Mouse (Mus musculus) limb, embryonic 12.5 days (tissue): ENCODE measurements at regions not wholly inside any gene's neighbourhood (a gene's known extent, or its start where the extent isn't known, plus 50 kb on each side); places are given as distances from the start of the nearest gene placed in this dataset.

Experiments used
- ATAC-seq: fragments of 200-750 bp; cut with Nextera tagmentation; 2 replicates; pipeline ENCODE4 v1.8.0; 2017; ENCODE audit warnings: low read depth, moderate TSS enrichment; ENCODE audit not compliant: insufficient number of reproducible peaks, insufficient read depth, low FRiP score, low TSS enrichment
- H3K27ac ChIP-seq: fragments of 300-500 bp; sonication (generic); 2 replicates; pipeline ENCODE4 v1.5.1; 2016; ENCODE audit warnings: mild to moderate bottlenecking, moderate library complexity
- H3K27me3 ChIP-seq: fragments of 300-500 bp; sonication (generic); 2 replicates; pipeline ENCODE4 v1.6.1; 2016; ENCODE audit warnings: mild to moderate bottlenecking, moderate library complexity
- H3K36me3 ChIP-seq: fragments of 300-500 bp; sonication (generic); 2 replicates; pipeline ENCODE4 v1.6.1; 2016; ENCODE audit warnings: mild to moderate bottlenecking, moderate library complexity
- H3K4me1 ChIP-seq: fragments of 300-500 bp; sonication (generic); replicated peaks from 2 replicates; pipeline ENCODE4 v1.6.1; 2016
- H3K4me2 ChIP-seq: fragments of 300-500 bp; sonication (generic); 2 replicates; pipeline ENCODE4 v1.6.1; 2016; ENCODE audit warnings: mild to moderate bottlenecking, moderate library complexity
- H3K4me3 ChIP-seq: fragments of 300-500 bp; sonication (generic); replicated peaks from 2 replicates; pipeline ENCODE4 v1.5.1; 2016; ENCODE audit warnings: mild to moderate bottlenecking
- H3K9ac ChIP-seq: fragments of 300-500 bp; sonication (generic); replicated peaks from 2 replicates; pipeline ENCODE4 v1.6.1; 2016; ENCODE audit warnings: mild to moderate bottlenecking, moderate library complexity
- H3K9me3 ChIP-seq: fragments of 300-500 bp; sonication (generic); 2 replicates; pipeline ENCODE4 v1.6.1; 2016; ENCODE audit warnings: mild to moderate bottlenecking, moderate library complexity
- WGBS: fragments of 180-500 bp; shearing (Covaris S2); methylation state at CpG from one replicate; pipeline ENCODE4 v1.1.7; 2016; 5-methylcytosine and 5-hydroxymethylcytosine counted together

DNA sequence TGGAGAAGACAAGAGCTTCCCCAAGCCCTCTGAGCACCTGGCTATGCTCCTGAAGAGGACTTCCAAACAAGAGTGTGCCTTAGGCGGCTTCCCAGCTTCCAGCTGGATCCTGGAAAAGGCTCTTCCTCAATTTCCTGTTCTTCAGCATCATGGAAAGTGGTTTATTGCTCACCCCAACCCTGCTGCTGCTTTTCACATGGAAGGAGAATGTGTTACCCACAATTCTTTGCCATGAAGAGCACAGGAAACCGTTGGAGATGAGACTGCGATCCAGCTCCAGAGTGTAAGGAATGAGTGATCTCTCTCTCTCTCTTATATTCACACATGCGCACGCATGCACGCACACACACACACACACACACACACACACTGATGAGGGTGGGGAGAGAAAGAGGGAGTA, 150.6 kb upstream of the Gm5148 start:
- H3K4me2 ChIP-seq = no peak overlapping the region
- no peaks in the 10 kb centered on the region for H3K36me3 ChIP-seq
- peak overlapping the region; percentile 81 for H3K27ac ChIP-seq
- no peaks in the 10 kb centered on the region for H3K9me3 ChIP-seq
- H3K27me3 ChIP-seq = no peaks in the 10 kb centered on the region
- peaks cover 27% of the 10 kb centered on the region; the same call in 1 of the 2 replicates for H3K4me1 ChIP-seq
- 81% methylated on average over 6 of the region's 6 CpGs for WGBS
- H3K9ac ChIP-seq = no peak overlapping the region
- H3K4me3 ChIP-seq = no peak overlapping the region
- no peak for ATAC-seq

DNA sequence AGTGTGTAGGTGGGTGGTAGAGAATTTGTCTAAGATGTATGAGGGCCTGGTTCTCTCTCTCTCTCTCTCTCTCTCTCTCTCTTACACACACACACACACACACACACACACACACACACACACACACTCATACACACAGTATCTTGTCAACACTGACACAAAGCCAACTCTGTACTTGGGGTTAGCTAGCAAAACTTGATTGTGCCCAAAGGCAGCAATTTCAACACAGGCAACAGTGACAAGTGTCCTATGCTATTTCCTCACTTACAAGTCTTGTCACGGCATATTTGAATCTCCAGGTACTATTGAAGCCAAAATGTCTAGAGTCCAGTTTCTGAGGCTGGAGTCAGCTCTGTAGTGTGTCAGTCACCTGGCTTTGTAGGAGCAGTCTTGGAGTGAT, 150.1 kb upstream of the Gm5148 start:
- Histone ChIP-seq H3K27me3 (no peaks in the 10 kb centered on the region), H3K4me1 (peaks cover 27% of the 10 kb centered on the region; the same call in 1 of the 2 replicates), H3K4me2 (no peak overlapping the region), H3K9ac (no peak overlapping the region), H3K36me3 (no peaks in the 10 kb centered on the region), H3K4me3 (no peak overlapping the region), H3K9me3 (no peaks in the 10 kb centered on the region), H3K27ac (peak overlapping the region; percentile 81)
- no peak for ATAC-seq
- WGBS = 71% methylated on average over 1 of the region's 1 CpGs

DNA sequence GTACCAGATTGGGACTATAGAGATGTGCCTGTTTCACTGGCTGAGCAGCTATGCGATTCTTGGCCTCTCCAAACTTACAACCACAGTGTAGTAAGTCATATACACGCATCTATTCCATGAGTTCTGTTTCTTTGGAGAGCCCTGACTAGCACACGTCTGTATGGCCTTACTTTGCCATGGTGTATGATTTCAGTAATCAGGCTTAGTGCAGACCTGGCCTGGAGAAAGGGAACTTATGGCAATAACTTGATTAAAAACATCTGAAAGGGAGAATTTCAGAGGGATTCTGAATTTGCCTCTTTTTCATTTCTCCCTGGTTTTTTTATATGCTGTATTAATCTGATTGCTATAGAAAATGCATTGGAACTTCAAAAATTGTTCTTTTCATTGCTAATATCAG, 148.0 kb upstream of the Gm5148 start:
- no peaks in the 10 kb centered on the region for H3K9me3 ChIP-seq
- ATAC-seq = no peak
- H3K27me3 ChIP-seq = no peaks in the 10 kb centered on the region
- 64% methylated on average over 3 of the region's 3 CpGs for whole genome bisulfite sequencing
- H3K36me3 ChIP-seq = no peaks in the 10 kb centered on the region
- 0 out of 2 replicates have a peak overlapping the region, but pooled peaks have one; percentile 41 for H3K27ac ChIP-seq
- H3K4me1 ChIP-seq = peaks cover 30% of the 10 kb centered on the region; the same call in 1 of the 2 replicates
- H3K4me3 ChIP-seq = no peak overlapping the region
- no peak overlapping the region for H3K9ac ChIP-seq
- no peak overlapping the region for H3K4me2 ChIP-seq

DNA sequence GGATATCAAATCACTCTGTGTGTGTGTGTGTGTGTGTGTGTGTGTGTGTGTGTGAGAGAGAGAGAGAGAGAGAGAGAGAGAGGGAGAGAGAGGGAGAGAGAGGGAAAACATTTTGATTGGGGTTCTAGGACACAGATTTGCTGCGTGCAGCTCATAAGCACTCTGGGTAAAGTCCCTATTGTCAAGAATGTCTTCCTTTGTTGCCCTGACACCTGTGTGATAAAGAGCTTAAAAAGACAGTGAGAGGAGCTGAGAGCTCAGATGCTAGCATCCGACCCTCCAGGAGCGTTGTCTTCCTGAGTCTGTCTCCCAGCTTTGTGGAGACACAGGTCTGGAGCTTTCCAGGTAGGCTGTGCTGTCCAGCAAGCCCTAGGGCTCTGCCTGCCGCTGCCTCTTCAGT, 146.8 kb upstream of the Gm5148 start:
- Histone ChIP-seq H3K9ac (no peak overlapping the region), H3K36me3 (no peaks in the 10 kb centered on the region), H3K27ac (no peak overlapping the region), H3K9me3 (no peaks in the 10 kb centered on the region), H3K4me1 (peaks cover 28% of the 10 kb centered on the region; the same call in 1 of the 2 replicates), H3K4me2 (no peak overlapping the region), H3K4me3 (no peak overlapping the region), H3K27me3 (no peaks in the 10 kb centered on the region)
- ATAC-seq = no peak
- WGBS = 85% methylated on average over 4 of the region's 4 CpGs

DNA sequence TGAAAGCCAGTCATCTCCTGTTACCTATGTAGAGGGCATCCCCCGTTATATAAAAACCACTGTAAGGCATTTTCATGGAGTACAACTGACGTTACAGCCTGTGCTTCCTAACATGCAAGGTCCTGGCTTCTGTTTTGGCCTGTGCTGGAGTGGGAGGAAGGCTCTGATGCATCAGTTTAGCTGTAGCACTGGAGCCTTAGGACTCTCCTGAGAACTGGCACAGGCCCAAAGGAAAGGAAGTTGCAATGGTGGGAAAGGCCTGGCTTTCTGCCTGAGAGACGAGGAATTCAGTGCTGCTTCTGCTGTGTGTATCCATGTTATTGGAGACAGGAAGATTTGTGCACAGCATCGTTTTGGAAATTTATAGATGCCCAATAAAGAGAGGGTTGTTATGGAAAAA, 144.2 kb upstream of the Gm5148 start:
- no peak overlapping the region for H3K4me3 ChIP-seq
- ATAC-seq = no peak
- no peaks in the 10 kb centered on the region for H3K9me3 ChIP-seq
- peak overlapping the region; percentile 24; the same call in 1 of the 2 replicates for H3K27ac ChIP-seq
- H3K27me3 ChIP-seq = no peaks in the 10 kb centered on the region
- H3K9ac ChIP-seq = no peak overlapping the region
- H3K4me1 ChIP-seq = 0 out of 2 replicates have a peak, but pooled peaks cover 10% of the 10 kb centered on the region
- WGBS = 57% methylated on average over 4 of the region's 4 CpGs
- no peak overlapping the region for H3K4me2 ChIP-seq
- no peaks in the 10 kb centered on the region for H3K36me3 ChIP-seq

DNA sequence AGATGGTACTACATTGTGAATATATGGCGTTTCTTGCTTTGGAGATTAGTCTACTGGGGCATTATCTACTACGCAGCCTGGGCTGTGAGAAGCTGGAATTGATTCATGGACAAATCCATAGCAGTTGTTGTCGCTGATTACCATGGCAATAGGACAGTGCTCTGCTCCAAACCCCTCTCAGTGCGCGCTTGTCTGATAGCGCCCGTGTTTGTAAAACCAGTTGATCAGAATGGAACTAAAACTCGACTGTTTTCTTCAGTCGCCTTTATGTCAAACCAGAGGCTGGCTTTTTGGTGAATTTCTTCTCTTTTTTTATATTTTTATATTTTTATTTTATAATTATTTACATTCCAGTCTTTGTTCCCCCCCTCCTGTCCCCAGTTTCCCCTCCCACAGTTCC, 138.5 kb upstream of the Gm5148 start:
- H3K27me3 ChIP-seq = no peaks in the 10 kb centered on the region
- H3K4me3 ChIP-seq = no peak overlapping the region
- no peaks in the 10 kb centered on the region for H3K36me3 ChIP-seq
- no peaks in the 10 kb centered on the region for H3K9me3 ChIP-seq
- ATAC-seq = no peak
- no peak overlapping the region for H3K9ac ChIP-seq
- WGBS = 91% methylated on average over 9 of the region's 9 CpGs
- H3K4me2 ChIP-seq = no peak overlapping the region
- H3K4me1 ChIP-seq = peaks cover 12% of the 10 kb centered on the region
- no peak overlapping the region for H3K27ac ChIP-seq

DNA sequence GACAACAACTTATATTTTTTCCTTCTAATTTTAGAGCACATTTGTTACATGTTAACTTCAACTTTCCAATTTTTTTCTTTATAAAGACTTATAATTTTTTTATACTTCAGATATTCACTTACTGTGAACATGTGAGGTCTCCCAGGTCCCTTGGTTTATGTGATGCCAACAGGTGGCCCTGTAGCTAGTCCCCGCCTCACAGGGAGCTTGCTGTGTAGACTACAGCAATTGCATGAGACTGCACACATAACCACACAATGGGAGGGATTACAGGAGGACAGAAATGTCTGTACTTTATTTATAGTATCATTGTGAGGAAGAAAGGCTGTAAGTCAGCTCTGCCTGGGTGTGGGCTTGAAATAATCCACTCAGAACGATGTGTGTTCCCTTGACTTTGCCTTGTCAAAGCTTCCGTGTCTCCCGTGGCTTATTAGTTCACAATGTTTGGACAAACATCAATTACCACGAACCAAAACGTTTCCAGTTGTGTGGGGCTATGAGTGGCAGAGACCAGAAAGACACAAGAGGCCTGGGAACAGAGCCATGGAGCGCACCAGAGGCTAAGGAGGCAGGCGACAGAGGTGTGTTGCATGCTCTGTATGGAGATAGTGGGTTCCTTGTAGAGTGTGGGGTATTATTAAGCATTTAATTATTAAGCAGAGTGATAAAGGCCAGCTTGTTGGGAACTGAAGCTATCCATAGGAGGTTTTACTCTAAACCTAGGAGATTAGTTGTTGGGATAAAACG, 136.6 kb upstream of the Gm5148 start:
- Histone ChIP-seq H3K27ac (no peak overlapping the region), H3K27me3 (no peaks in the 10 kb centered on the region), H3K9ac (no peak overlapping the region), H3K36me3 (no peaks in the 10 kb centered on the region), H3K4me1 (peaks cover 12% of the 10 kb centered on the region), H3K9me3 (no peaks in the 10 kb centered on the region), H3K4me3 (no peak overlapping the region), H3K4me2 (no peak overlapping the region)
- ATAC-seq = no peak
- 71% methylated on average over 9 of the region's 9 CpGs for WGBS

DNA sequence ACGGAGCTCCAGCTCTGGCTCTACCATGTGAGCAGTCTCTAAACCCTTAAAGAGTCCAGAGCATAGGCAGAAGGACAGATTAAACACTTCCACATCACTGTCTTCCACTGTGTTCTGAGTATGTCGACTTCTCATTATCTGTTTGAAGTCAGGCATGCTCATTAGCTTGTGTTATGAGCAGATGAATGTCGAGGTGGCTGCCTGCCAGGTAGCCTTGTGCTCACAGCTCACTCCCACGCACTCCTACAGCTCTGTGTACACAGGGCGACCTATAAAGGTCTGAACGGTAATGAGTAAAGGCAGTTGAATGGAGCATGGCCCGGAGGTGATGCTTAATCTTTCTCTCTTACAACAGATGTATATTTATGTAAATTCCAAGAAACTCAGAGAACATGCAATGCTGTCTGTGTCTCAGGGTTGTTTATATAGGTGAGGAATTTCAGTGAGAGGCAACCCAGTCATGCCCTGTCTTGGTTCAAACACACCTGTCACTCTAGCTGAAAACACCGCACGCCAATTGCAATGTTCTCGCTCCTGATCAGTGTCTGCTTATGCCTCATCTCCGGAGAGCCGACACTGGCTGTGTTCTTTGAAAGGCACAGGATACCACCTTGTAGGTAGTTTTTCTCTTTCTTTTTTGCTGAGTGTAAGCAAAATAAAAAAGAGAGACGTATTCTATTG, 135.9 kb upstream of the Gm5148 start:
- Histone ChIP-seq H3K27me3 (no peaks in the 10 kb centered on the region), H3K9me3 (no peaks in the 10 kb centered on the region), H3K9ac (no peak overlapping the region), H3K4me1 (peaks cover 12% of the 10 kb centered on the region), H3K36me3 (no peaks in the 10 kb centered on the region), H3K4me2 (no peak overlapping the region), H3K27ac (no peak overlapping the region), H3K4me3 (no peak overlapping the region)
- WGBS = 63% methylated on average over 13 of the region's 13 CpGs
- peak; percentile 56; the same call in 1 of the 2 replicates for ATAC-seq

DNA sequence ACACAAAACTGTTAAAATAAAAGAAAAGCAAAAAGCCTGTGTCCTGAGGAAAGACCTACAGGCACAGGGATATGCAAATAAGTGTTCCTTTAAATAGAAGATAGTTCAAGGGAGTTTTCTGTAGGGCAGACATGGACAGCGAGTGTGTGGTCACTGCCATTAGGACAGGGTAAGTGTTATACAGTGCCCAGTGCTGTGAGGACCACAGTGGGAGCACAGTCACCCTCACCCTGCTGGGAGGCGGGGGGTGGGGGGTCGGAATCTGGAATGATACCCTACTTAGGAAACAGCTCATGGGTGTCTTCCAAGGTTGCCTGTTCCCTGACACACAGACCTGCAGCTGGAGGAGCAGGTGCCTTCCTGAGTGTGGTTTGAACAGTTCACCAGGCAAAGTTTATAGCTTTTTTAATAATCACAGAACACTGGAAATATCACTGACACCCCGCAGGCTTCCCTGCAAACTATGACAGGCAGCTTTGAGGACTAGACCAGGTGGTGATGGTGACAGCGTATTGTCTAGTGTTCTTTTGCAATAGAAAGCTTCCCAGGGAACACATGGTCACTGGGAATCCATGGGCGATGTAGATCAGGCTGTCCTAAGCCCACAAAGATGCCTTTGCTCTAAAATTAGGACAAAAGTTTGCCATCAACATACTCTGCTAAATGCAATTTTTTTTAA, 134.5 kb upstream of the Gm5148 start:
- Histone ChIP-seq H3K9ac (no peak overlapping the region), H3K9me3 (no peaks in the 10 kb centered on the region), H3K27ac (no peak overlapping the region), H3K36me3 (no peaks in the 10 kb centered on the region), H3K4me3 (no peak overlapping the region), H3K4me1 (peaks cover 12% of the 10 kb centered on the region), H3K4me2 (no peak overlapping the region), H3K27me3 (no peaks in the 10 kb centered on the region)
- 78% methylated on average over 6 of the region's 6 CpGs for whole genome bisulfite sequencing
- ATAC-seq = no peak

DNA sequence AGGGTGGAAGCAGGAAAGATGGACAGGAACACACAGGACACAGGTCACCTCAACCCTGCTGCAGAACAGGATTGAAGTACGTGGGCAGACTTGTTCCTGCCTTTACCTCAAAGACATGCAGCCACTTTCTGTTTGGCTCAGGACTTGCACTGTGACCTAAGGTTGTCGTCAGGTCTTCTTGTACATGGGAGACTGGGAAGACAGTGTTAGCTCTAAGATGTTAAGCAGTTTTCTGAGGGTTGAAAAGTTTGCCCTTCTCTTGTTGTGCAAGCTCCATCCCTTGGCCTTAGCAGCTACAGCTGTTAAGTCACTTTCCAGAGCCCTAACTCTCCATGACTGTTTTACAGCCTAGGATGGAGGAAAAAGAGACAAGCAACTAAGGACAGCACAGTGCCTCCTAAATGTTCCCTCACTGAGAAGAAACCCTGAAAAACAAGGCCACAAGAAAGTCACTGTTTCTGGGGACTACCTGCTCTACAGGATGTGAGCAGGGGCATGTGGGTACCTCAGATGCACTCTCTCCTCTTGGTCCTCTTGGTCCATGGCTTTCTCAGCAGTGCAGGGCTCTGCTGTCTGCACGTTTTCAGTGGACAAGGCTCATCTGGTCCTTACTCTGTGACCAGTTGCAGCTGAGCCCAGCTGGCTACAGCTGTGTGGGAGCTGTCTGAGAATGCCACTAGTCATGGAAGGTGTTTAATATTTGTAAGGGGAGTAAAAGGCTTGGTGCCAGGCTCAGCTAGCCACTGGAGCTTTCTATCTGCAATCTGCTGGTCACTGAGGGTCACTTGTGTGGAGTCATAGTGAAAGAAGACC, 122.1 kb upstream of the Gm5148 start:
- Histone ChIP-seq H3K4me1 (peaks cover 16% of the 10 kb centered on the region; the same call in 1 of the 2 replicates), H3K27ac (peak overlapping the region; percentile 41), H3K9ac (no peak overlapping the region), H3K4me2 (no peak overlapping the region), H3K36me3 (no peaks in the 10 kb centered on the region), H3K9me3 (no peaks in the 10 kb centered on the region), H3K27me3 (no peaks in the 10 kb centered on the region), H3K4me3 (no peak overlapping the region)
- 41% methylated on average over 3 of the region's 3 CpGs for WGBS
- ATAC-seq = no peak
